ENCODE assay signal across 19 mouse cellular contexts in genomic region chr10:112973286-112974026, GRCm38 (mm10). TPM values are rescaled to one million over a fixed set of nuclear protein-coding genes. Genes with fewer than 3 reads are reported as not detected.
A peak's percentile ranks its signal among the peaks of the same experiment; 100 is the strongest.
DNase-seq lines count a peak whose midpoint lies in the region; ATAC-seq and TF ChIP-seq lines count a peak whose summit lies in the region.
"Had no signal": no experiment of that assay in that cellular context is flagged by ENCODE, and none has a peak within 500 bp of the region (broad histone marks: within the 10 kb centered on the region; RNA-seq: fewer than 3 reads in every experiment).

No protein-coding gene starts in this region.

- H3K27me3 ChIP-seq in stomach, embryonic 14.5 days (ENCODE audit: control insufficient read depth, insufficient read depth, low read length): no peaks in the 10 kb centered on the region
- no peaks in the 10 kb centered on the region for H3K27me3 ChIP-seq in stomach, postnatal 0 days (ENCODE audit: control insufficient read depth, insufficient read depth, low read length)
- H3K27me3 ChIP-seq in liver, embryonic 11.5 days (replicated peaks; ENCODE audit: control insufficient read depth, insufficient read depth, low read length): no peaks in the 10 kb centered on the region
- H3K27me3 ChIP-seq: forebrain, embryonic 13.5 days; heart, embryonic 12.5 days; limb, embryonic 12.5 days; megakaryocyte, embryonic 14.5 days; neural tube, embryonic 12.5 days had no signal

- no peak for TF ChIP-seq EP300 in stomach, postnatal 0 days (optimal IDR thresholded peaks at IDR 0.05)

- H3K27ac ChIP-seq in stomach, embryonic 14.5 days (ENCODE audit: low read length): no peak overlapping the region
- no peak overlapping the region for H3K27ac ChIP-seq in stomach, postnatal 0 days (replicated peaks)
- H3K27ac ChIP-seq in liver, embryonic 11.5 days (ENCODE audit: low read depth, low read length): no peak overlapping the region; the same call in 1 of the 2 replicates
- H3K27ac ChIP-seq: forebrain, embryonic 13.5 days; layer of hippocampus, adult 2 months; limb, embryonic 12.5 days; neural tube, embryonic 12.5 days had no signal

- no peak overlapping the region for H3K4me3 ChIP-seq in stomach, embryonic 14.5 days (ENCODE audit: low read depth, low read length)
- no peak overlapping the region for H3K4me3 ChIP-seq in stomach, postnatal 0 days (ENCODE audit: low read depth, low read length)
- H3K4me3 ChIP-seq in liver, embryonic 11.5 days (ENCODE audit: low read depth, low read length): no peak overlapping the region
- H3K4me3 ChIP-seq: forebrain, embryonic 13.5 days; heart, embryonic 12.5 days; layer of hippocampus, adult 2 months; limb, embryonic 12.5 days; megakaryocyte, embryonic 14.5 days; neural tube, embryonic 12.5 days had no signal

- H3K9me3 ChIP-seq in stomach, embryonic 14.5 days (ENCODE audit: control insufficient read depth, low read depth, low read length): no peaks in the 10 kb centered on the region
- no peaks in the 10 kb centered on the region for H3K9me3 ChIP-seq in stomach, postnatal 0 days (ENCODE audit: control insufficient read depth, low read length)
- H3K9me3 ChIP-seq in liver, embryonic 11.5 days (ENCODE audit: control insufficient read depth, low read length): no peaks in the 10 kb centered on the region
- H3K9me3 ChIP-seq: forebrain, embryonic 13.5 days; heart, embryonic 12.5 days; limb, embryonic 12.5 days; megakaryocyte, embryonic 14.5 days; neural tube, embryonic 12.5 days had no signal

- no peak for TF ChIP-seq CTCF in stomach, postnatal 0 days (IDR thresholded peaks at IDR 0.05; ENCODE audit: low read depth)

- no peaks in the 10 kb centered on the region for H3K36me3 ChIP-seq in stomach, embryonic 14.5 days (ENCODE audit: control insufficient read depth, insufficient read depth, low read length)
- no peaks in the 10 kb centered on the region for H3K36me3 ChIP-seq in stomach, postnatal 0 days (ENCODE audit: control insufficient read depth, insufficient read depth, low read length)
- no peaks in the 10 kb centered on the region for H3K36me3 ChIP-seq in liver, embryonic 11.5 days (ENCODE audit: control insufficient read depth, insufficient read depth, low read length)
- H3K36me3 ChIP-seq: heart, embryonic 12.5 days; limb, embryonic 12.5 days; neural tube, embryonic 12.5 days had no signal

- no peak for DNase-seq in stomach, postnatal 0 days (ENCODE audit: low spot score)
- DNase-seq in adrenal gland, postnatal 14 days: peak; percentile 45
- no peak for DNase-seq in liver, embryonic 11.5 days (ENCODE audit: low spot score)
- no peak for DNase-seq in right cerebral cortex, adult 2 months (ENCODE audit: low spot score in 2 of 2)
- DNase-seq in cerebellum, postnatal 14 days: no peak
- no peak for DNase-seq in left cerebral cortex, adult 8-10 months (ENCODE audit: low spot score in 2 of 2)
- DNase-seq: cerebellum, adult 2 months; heart, postnatal 4 days; retina, postnatal 1 day; spleen, adult 18-20 months had no signal

- ATAC-seq in stomach, embryonic 14.5 days (ENCODE audit: insufficient number of reproducible peaks, insufficient read depth, low FRiP score, low read depth): peak; percentile 49; the same call in 1 of the 2 replicates
- ATAC-seq in stomach, postnatal 0 days (ENCODE audit: low FRiP score, low TSS enrichment): no peak
- peak; percentile 75 for ATAC-seq in liver, embryonic 11.5 days (replicated peaks; ENCODE audit: low FRiP score)
- ATAC-seq: activated CD4-positive, CD25-positive, alpha-beta regulatory T cell, adult 4 months; forebrain, embryonic 13.5 days; lung, postnatal 0 days had no signal

- no peak overlapping the region for H3K9ac ChIP-seq in stomach, embryonic 14.5 days (replicated peaks; ENCODE audit: low read depth, low read length)
- no peak overlapping the region for H3K9ac ChIP-seq in stomach, postnatal 0 days (ENCODE audit: low read length)
- H3K9ac ChIP-seq in liver, embryonic 11.5 days (ENCODE audit: low read depth, low read length): no peak overlapping the region
- H3K9ac ChIP-seq: forebrain, embryonic 13.5 days; heart, embryonic 12.5 days; limb, embryonic 12.5 days; neural tube, embryonic 12.5 days had no signal

- H3K4me1 ChIP-seq in stomach, embryonic 14.5 days (ENCODE audit: control insufficient read depth, insufficient read depth, low read length): no peaks in the 10 kb centered on the region
- H3K4me1 ChIP-seq in stomach, postnatal 0 days (replicated peaks; ENCODE audit: control insufficient read depth, insufficient read depth): no peaks in the 10 kb centered on the region
- H3K4me1 ChIP-seq in liver, embryonic 11.5 days (replicated peaks; ENCODE audit: control insufficient read depth, insufficient read depth, low read length): no peaks in the 10 kb centered on the region
- H3K4me1 ChIP-seq: forebrain, embryonic 13.5 days; limb, embryonic 12.5 days; megakaryocyte, embryonic 14.5 days; neural tube, embryonic 12.5 days had no signal

- 28% methylated on average over 5 of the region's 5 CpGs for WGBS in stomach, embryonic 14.5 days
- 28% methylated on average over 5 of the region's 5 CpGs for WGBS in stomach, postnatal 0 days
- WGBS in liver, embryonic 11.5 days: 20% methylated on average over 5 of the region's 5 CpGs

- no peak overlapping the region for H3K4me2 ChIP-seq in stomach, embryonic 14.5 days (replicated peaks; ENCODE audit: low read depth, low read length)
- no peak overlapping the region for H3K4me2 ChIP-seq in stomach, postnatal 0 days (replicated peaks; ENCODE audit: low read depth)
- no peak overlapping the region for H3K4me2 ChIP-seq in liver, embryonic 11.5 days
- H3K4me2 ChIP-seq: forebrain, embryonic 13.5 days; heart, embryonic 12.5 days; limb, embryonic 12.5 days; neural tube, embryonic 12.5 days had no signal

RNA-seq across cellular contexts. Expression of gene Atxn7l3b, which starts 44.7 kb away (rescaled TPM):
- polyA plus RNA-seq in stomach, embryonic 14.5 days (2014; fragmentation: Nextera tagmentation; extraction: Ambion mirVana): 173 and 194 TPM in 2 replicates
- 143 and 148 TPM in 2 replicates for polyA plus RNA-seq in stomach, postnatal 0 days (2015; fragmentation: Nextera tagmentation; extraction: Ambion mirVana)
- 87.0 and 91.7 TPM in 2 replicates for total RNA-seq in adrenal gland, postnatal 14 days (2021)
- 101 and 109 TPM in 2 replicates for polyA plus RNA-seq in liver, embryonic 11.5 days (2014; fragmentation: Nextera tagmentation; extraction: Ambion mirVana)
- 100 to 1,000 TPM; 148 to 163 (median 153) TPM for total RNA-seq in left cerebral cortex, adult 8-10 months (2022)
